Mouse (Mus musculus) cortical plate, adult 2 months (tissue): ENCODE measurements at regions not wholly inside any gene's neighbourhood (a gene's known extent, or its start where the extent isn't known, plus 50 kb on each side); places are given as distances from the start of the nearest gene placed in this dataset.

ENCODE experiments used
- H3K27ac ChIP-seq: fragments of 200-500 bp; 2 replicates; pipeline ENCODE4 v1.5.1; 2012; ENCODE audit warnings: low read length, control low read depth, inconsistent platforms; ENCODE audit not compliant: insufficient read depth
- H3K4me1 ChIP-seq: fragments of 200-500 bp; 2 replicates; pipeline ENCODE4 v1.6.1; 2011; ENCODE audit warnings: low read length; ENCODE audit not compliant: control insufficient read depth, insufficient read depth
- H3K4me3 ChIP-seq: fragments of 200-500 bp; 2 replicates; pipeline ENCODE4 v1.5.1; 2011; ENCODE audit warnings: mild to moderate bottlenecking, low read length, control low read depth; ENCODE audit not compliant: insufficient read depth
- CTCF ChIP-seq: fragments of 200-500 bp; IDR thresholded peaks from 2 replicates; pipeline ENCODE4 v1.5.1; 2011; ENCODE audit warnings: mild to moderate bottlenecking, control low read depth, low read length; ENCODE audit not compliant: insufficient read depth; ENCODE audit errors: extremely low read depth
- POLR2A ChIP-seq: fragments of 200-500 bp; IDR thresholded peaks from 2 replicates; pipeline ENCODE4 v1.6.1; 2011; ENCODE audit warnings: mild to moderate bottlenecking, low read length, control low read depth; ENCODE audit not compliant: insufficient read depth; ENCODE audit errors: extremely low read depth

DNA sequence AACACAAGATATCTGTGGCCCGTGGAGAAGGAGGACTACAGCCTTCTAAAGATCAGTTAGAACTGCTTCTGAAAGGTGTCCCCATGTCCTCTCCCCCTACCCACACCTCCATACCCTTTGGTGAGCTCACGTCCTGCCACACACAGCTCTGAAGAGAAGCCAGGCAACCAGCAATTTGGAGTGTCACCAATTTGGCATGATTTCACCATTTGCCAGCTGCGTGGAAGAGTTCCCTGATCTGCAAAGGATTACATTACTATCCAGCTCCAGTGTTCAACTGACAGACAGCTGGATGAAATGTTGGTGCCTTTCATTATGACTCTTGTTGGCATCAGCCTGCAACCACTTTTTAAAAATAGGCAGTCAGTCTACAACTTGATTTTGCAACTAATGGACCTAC, 92.8 kb upstream of the Slc24a5 start:
- H3K4me3 ChIP-seq = no peak overlapping the region
- no peak overlapping the region for H3K27ac ChIP-seq
- TF ChIP-seq POLR2A (no peak), CTCF (no peak)
- no peaks in the 10 kb centered on the region for H3K4me1 ChIP-seq

DNA sequence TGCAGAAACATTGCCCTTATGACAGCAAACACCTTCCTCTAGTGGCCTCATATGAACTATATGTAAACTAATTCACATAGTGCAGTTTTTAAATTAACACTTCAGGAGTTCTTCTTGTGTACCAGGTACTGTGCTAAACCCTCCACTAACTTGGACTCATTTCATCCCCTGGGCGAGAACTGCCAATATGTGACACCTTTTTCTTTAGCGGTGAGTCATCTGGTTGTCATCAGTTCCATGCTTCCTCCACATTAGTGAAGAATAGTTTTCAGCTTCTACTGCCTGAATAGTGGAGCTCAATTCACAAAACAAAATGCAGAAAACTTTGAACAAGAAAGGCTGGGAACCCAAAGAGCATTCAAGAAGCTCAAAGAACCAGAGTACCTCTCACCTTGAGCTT, 76.9 kb upstream of the Slc24a5 start:
- no peaks in the 10 kb centered on the region for H3K4me1 ChIP-seq
- TF ChIP-seq CTCF (no peak), POLR2A (no peak)
- no peak overlapping the region for H3K27ac ChIP-seq
- H3K4me3 ChIP-seq = no peak overlapping the region

DNA sequence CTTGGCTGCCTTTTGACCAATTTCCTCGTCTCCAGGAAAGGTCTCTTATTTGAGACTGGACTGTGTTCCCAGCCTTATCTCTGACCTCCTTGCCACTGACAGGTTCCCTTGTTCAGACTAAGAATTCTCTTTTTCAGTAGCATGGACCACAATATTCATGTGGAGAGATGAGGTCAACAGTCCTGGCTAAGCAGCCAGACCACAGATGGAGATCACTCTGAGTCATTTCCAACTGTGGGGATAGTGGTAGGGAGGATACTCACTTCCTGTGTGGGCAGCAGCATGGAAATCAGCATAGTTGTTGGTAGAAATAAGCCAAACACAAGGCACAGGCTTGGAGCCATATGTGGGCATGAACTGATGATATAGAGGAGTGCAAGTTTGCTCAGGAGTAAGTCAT, 52.9 kb upstream of the Slc24a5 start:
- Histone ChIP-seq H3K4me1 (no peaks in the 10 kb centered on the region), H3K4me3 (no peak overlapping the region), H3K27ac (no peak overlapping the region)
- TF ChIP-seq CTCF (no peak), POLR2A (no peak)

DNA sequence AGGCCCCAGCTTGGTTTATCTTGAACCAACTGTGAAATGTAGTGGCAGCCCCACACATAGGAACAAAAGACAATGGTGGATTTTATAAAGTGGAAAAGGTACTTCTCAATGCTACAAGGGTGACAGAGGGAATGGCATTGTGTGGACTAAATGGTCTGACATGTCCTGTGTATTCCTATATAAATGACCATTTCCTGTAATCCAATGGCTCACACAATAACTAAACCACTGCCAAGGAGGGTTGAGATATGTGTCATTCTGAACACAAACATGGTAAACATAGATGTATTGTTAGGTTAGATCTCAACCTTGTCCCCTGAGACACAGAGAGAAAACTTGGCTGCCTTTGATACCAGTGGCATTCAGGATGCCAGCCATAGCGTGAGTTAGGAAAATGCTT, 51.0 kb upstream of the Slc24a5 start:
- Histone ChIP-seq H3K4me3 (no peak overlapping the region), H3K4me1 (no peaks in the 10 kb centered on the region), H3K27ac (no peak overlapping the region)
- no peak for TF ChIP-seq CTCF
- no peak for TF ChIP-seq POLR2A
